Mouse (Mus musculus) frontal cortex, postnatal 10 days (tissue): ENCODE results near the gene Sh3d21.
"Not testable (repeated sequence)": the region's sequence is repeated elsewhere in the genome, so short reads cannot be mapped to it uniquely, and the experiment has no call there.

ENCODE experiments used
- DNase-seq, 2 experiments: peaks; one replicate each; pipeline ENCODE4 v3.0.0; 2022; ENCODE audit warnings: low spot score in 2 of 2, mixed read lengths in 1 of 2

Sh3d21 gene

GRCm38 (mm10) chr4:126168851-126169250 lies 5.6 kb upstream of the Sh3d21 start:
- no peak for DNase-seq

- DNase-seq = no peak
Observed at GRCm38 (mm10) chr4:126166084-126166483, 2.8 kb upstream of the Sh3d21 start.

GRCm38 (mm10) chr4:126165092-126165491 lies 1.8 kb upstream of the Sh3d21 start:
- not testable (repeated sequence) for DNase-seq

GRCm38 (mm10) chr4:126163685-126164084 lies 394 bp upstream of the Sh3d21 start:
- DNase-seq = no peak

GRCm38 (mm10) chr4:126162544-126163066 lies 686 bp downstream of the Sh3d21 start:
- peak; percentile 80 to 82 for DNase-seq

GRCm38 (mm10) chr4:126161986-126162385 lies 1.3 kb downstream of the Sh3d21 start:
- DNase-seq = no peak

GRCm38 (mm10) chr4:126161456-126161855 lies 1.8 kb downstream of the Sh3d21 start:
- DNase-seq = no peak

- DNase-seq = no peak
Observed at GRCm38 (mm10) chr4:126160981-126161380, 2.3 kb downstream of the Sh3d21 start.

GRCm38 (mm10) chr4:126159455-126159854 lies 3.8 kb downstream of the Sh3d21 start:
- no peak for DNase-seq

- DNase-seq = no peak
Observed at GRCm38 (mm10) chr4:126157562-126157961, 5.7 kb downstream of the Sh3d21 start.

GRCm38 (mm10) chr4:126156617-126157016 lies 6.7 kb downstream of the Sh3d21 start:
- DNase-seq = no peak

GRCm38 (mm10) chr4:126155869-126156268 lies 7.4 kb downstream of the Sh3d21 start:
- DNase-seq = no peak

- no peak for DNase-seq
Observed at GRCm38 (mm10) chr4:126155183-126155582, 8.1 kb downstream of the Sh3d21 start.

- no peak for DNase-seq
Observed at GRCm38 (mm10) chr4:126152864-126153263, 10.4 kb downstream of the Sh3d21 start.

- DNase-seq = no peak
Observed at GRCm38 (mm10) chr4:126151701-126152440, 11.4 kb downstream of the Sh3d21 start.

GRCm38 (mm10) chr4:126150949-126151320 lies 12.4 kb downstream of the Sh3d21 start:
- DNase-seq = no peak

- DNase-seq = no peak
Observed at GRCm38 (mm10) chr4:126150297-126150948, 12.9 kb downstream of the Sh3d21 start.

- no peak for DNase-seq
Observed at GRCm38 (mm10) chr4:126149798-126150197, 13.5 kb downstream of the Sh3d21 start.

- no peak for DNase-seq
Observed at GRCm38 (mm10) chr4:126149041-126149676, 14.1 kb downstream of the Sh3d21 start.

- no peak for DNase-seq
Observed at GRCm38 (mm10) chr4:126148161-126148961, 14.9 kb downstream of the Sh3d21 start.

GRCm38 (mm10) chr4:126147533-126148160 lies 15.6 kb downstream of the Sh3d21 start, which contains the start of gene Eva1b:
TSS of gene Eva1b (plus strand) at chr4:126147744.
- DNase-seq = no peak
